Mouse (Mus musculus) forebrain, embryonic 16.5 days (tissue): ENCODE results near the gene Stox2. TPM values are rescaled to one million over a fixed set of nuclear protein-coding genes. Genes with fewer than 3 reads are reported as not detected.

ENCODE experiments used
- ATAC-seq: fragments of 200-750 bp; cut with Nextera tagmentation; 2 replicates; pipeline ENCODE4 v1.8.0; 2017; ENCODE audit warnings: mild to moderate bottlenecking, moderate library complexity
- H3K27ac ChIP-seq: fragments of 300-500 bp; sonication (generic); 2 replicates; pipeline ENCODE4 v1.5.1; 2014; ENCODE audit warnings: low read length, control low read depth
- H3K27me3 ChIP-seq: fragments of 300-500 bp; sonication (generic); replicated peaks from 2 replicates; pipeline ENCODE4 v1.6.1; 2014; ENCODE audit warnings: low read length; ENCODE audit not compliant: control insufficient read depth, insufficient read depth
- H3K36me3 ChIP-seq: fragments of 300-500 bp; sonication (generic); 2 replicates; pipeline ENCODE4 v1.6.1; 2014; ENCODE audit not compliant: control insufficient read depth, insufficient read depth
- H3K4me1 ChIP-seq: fragments of 300-500 bp; sonication (generic); replicated peaks from 2 replicates; pipeline ENCODE4 v1.6.1; 2014; ENCODE audit warnings: low read length; ENCODE audit not compliant: control insufficient read depth, insufficient read depth
- H3K4me2 ChIP-seq: fragments of 300-500 bp; sonication (generic); 2 replicates; pipeline ENCODE4 v1.6.1; 2014; ENCODE audit warnings: mild to moderate bottlenecking, low read length, control low read depth
- H3K4me3 ChIP-seq: fragments of 300-500 bp; sonication (generic); replicated peaks from 2 replicates; pipeline ENCODE4 v1.5.1; 2014; ENCODE audit warnings: mild to moderate bottlenecking, low read length, control low read depth
- H3K9ac ChIP-seq: fragments of 300-500 bp; sonication (generic); replicated peaks from 2 replicates; pipeline ENCODE4 v1.6.1; 2014; ENCODE audit warnings: low read depth, low read length, control low read depth
- H3K9me3 ChIP-seq: fragments of 300-500 bp; sonication (generic); 2 replicates; pipeline ENCODE4 v1.6.1; 2016; ENCODE audit warnings: low read length; ENCODE audit not compliant: control insufficient read depth
- WGBS: fragments of 180-500 bp; shearing (Covaris S2); extraction: QIAGEN DNeasy Blood & Tissue Kit; methylation state at CpG from one replicate; pipeline ENCODE4 v1.1.7; 2014; 5-methylcytosine and 5-hydroxymethylcytosine counted together
- polyA plus RNA-seq: library from polyadenylated mRNA; unstranded; fragments of >200 nt; fragmentation: Nextera tagmentation; extraction: Ambion mirVana; gene quantifications from 2 replicates; pipeline ENCODE4 v1.2.1, GENCODE M21; 2015

Stox2 gene
- polyA plus RNA-seq, 1 experiment from 2014 or later, result 42.1 TPM

- 0 out of 2 replicates have a peak overlapping the region, but pooled peaks have one; percentile 4 for H3K27ac ChIP-seq
- 23% methylated on average over 3 of the region's 3 CpGs for WGBS
- 0 out of 2 replicates have a peak, but pooled peaks have one; percentile 19 for ATAC-seq
Observed at GRCm38 (mm10) chr8:47371081-47371480, 75.1 kb downstream of the Stox2 start.

GRCm38 (mm10) chr8:47370421-47371080 is 75.6 kb downstream of the Stox2 start:
- no peaks in the 10 kb centered on the region for H3K9me3 ChIP-seq
- peak overlapping the region; percentile 20 for H3K4me2 ChIP-seq
- H3K9ac ChIP-seq, result no peak overlapping the region
- H3K27me3 ChIP-seq, result no peaks in the 10 kb centered on the region
- peaks cover 14% of the 10 kb centered on the region for H3K4me1 ChIP-seq
- H3K27ac ChIP-seq, result no peak overlapping the region
- peak; percentile 84 for ATAC-seq
- H3K4me3 ChIP-seq, result no peak overlapping the region
- 23% methylated on average over 15 of the region's 15 CpGs for WGBS
- no peaks in the 10 kb centered on the region for H3K36me3 ChIP-seq

More at GRCm38 (mm10) chr8:47371081-47371480, 75.1 kb downstream of the Stox2 start:
- Histone ChIP-seq H3K36me3 (no peaks in the 10 kb centered on the region), H3K9me3 (no peaks in the 10 kb centered on the region), H3K9ac (no peak overlapping the region), H3K27me3 (no peaks in the 10 kb centered on the region), H3K4me1 (peaks cover 14% of the 10 kb centered on the region), H3K4me2 (0 out of 2 replicates have a peak overlapping the region, but pooled peaks have one; percentile 12), H3K4me3 (no peak overlapping the region)

GRCm38 (mm10) chr8:47369949-47370348 is 76.2 kb downstream of the Stox2 start:
- 68% methylated on average over 15 of the region's 15 CpGs for WGBS
- no peaks in the 10 kb centered on the region for H3K27me3 ChIP-seq
- no peaks in the 10 kb centered on the region for H3K9me3 ChIP-seq
- no peak overlapping the region for H3K9ac ChIP-seq
- no peak for ATAC-seq
- H3K4me1 ChIP-seq, result peaks cover 14% of the 10 kb centered on the region
- H3K27ac ChIP-seq, result no peak overlapping the region
- H3K36me3 ChIP-seq, result no peaks in the 10 kb centered on the region
- peak overlapping the region; percentile 29 for H3K4me2 ChIP-seq
- H3K4me3 ChIP-seq, result no peak overlapping the region

- Histone ChIP-seq H3K4me2 (peak overlapping the region; percentile 29), H3K9me3 (no peaks in the 10 kb centered on the region), H3K27me3 (no peaks in the 10 kb centered on the region), H3K36me3 (no peaks in the 10 kb centered on the region), H3K9ac (no peak overlapping the region), H3K4me1 (peaks cover 14% of the 10 kb centered on the region), H3K27ac (no peak overlapping the region), H3K4me3 (no peak overlapping the region)
- ATAC-seq, result no peak
- 52% methylated on average over 16 of the region's 16 CpGs for WGBS
Observed at GRCm38 (mm10) chr8:47369044-47369769, 77.0 kb downstream of the Stox2 start.

- ATAC-seq, result no peak
- H3K27me3 ChIP-seq, result no peaks in the 10 kb centered on the region
- no peak overlapping the region for H3K9ac ChIP-seq
- WGBS, result 90% methylated on average over 6 of the region's 6 CpGs
- H3K4me3 ChIP-seq, result no peak overlapping the region
- no peaks in the 10 kb centered on the region for H3K9me3 ChIP-seq
- H3K4me2 ChIP-seq, result no peak overlapping the region
- H3K27ac ChIP-seq, result no peak overlapping the region
- peaks cover 17% of the 10 kb centered on the region for H3K4me1 ChIP-seq
- H3K36me3 ChIP-seq, result no peaks in the 10 kb centered on the region
Observed at GRCm38 (mm10) chr8:47367029-47367428, 79.1 kb downstream of the Stox2 start.

- ATAC-seq, result peak; percentile 61; the same call in 1 of the 2 replicates
- H3K4me2 ChIP-seq, result no peak overlapping the region
- no peak overlapping the region for H3K27ac ChIP-seq
- H3K4me3 ChIP-seq, result no peak overlapping the region
- H3K4me1 ChIP-seq, result 0 out of 2 replicates have a peak, but pooled peaks cover 2% of the 10 kb centered on the region
- no peaks in the 10 kb centered on the region for H3K36me3 ChIP-seq
- no peaks in the 10 kb centered on the region for H3K9me3 ChIP-seq
- H3K27me3 ChIP-seq, result no peaks in the 10 kb centered on the region
- WGBS, result 29% methylated on average over 8 of the region's 8 CpGs
- H3K9ac ChIP-seq, result no peak overlapping the region
Observed at GRCm38 (mm10) chr8:47363271-47363670, 82.9 kb downstream of the Stox2 start.

GRCm38 (mm10) chr8:47355340-47355906 is 90.7 kb downstream of the Stox2 start:
- Histone ChIP-seq H3K27me3 (no peaks in the 10 kb centered on the region), H3K4me1 (peaks cover 6% of the 10 kb centered on the region), H3K36me3 (no peaks in the 10 kb centered on the region), H3K9ac (no peak overlapping the region), H3K27ac (0 out of 2 replicates have a peak overlapping the region, but pooled peaks have one; percentile 37), H3K9me3 (no peaks in the 10 kb centered on the region), H3K4me2 (no peak overlapping the region), H3K4me3 (no peak overlapping the region)
- 32% methylated on average over 8 of the region's 8 CpGs for WGBS
- ATAC-seq, result peak; percentile 69

GRCm38 (mm10) chr8:47354523-47355168 is 91.5 kb downstream of the Stox2 start:
- no peak overlapping the region for H3K4me3 ChIP-seq
- no peak overlapping the region for H3K9ac ChIP-seq
- H3K9me3 ChIP-seq, result no peaks in the 10 kb centered on the region
- 37% methylated on average over 12 of the region's 12 CpGs for WGBS
- peaks cover 6% of the 10 kb centered on the region for H3K4me1 ChIP-seq
- ATAC-seq, result peak; percentile 31
- H3K27me3 ChIP-seq, result no peaks in the 10 kb centered on the region
- H3K36me3 ChIP-seq, result no peaks in the 10 kb centered on the region
- no peak overlapping the region for H3K4me2 ChIP-seq
- peak overlapping the region; percentile 57 for H3K27ac ChIP-seq
